Mouse (Mus musculus) WW6 (cell line): ENCODE results near the gene Itgb3bp.

Experiments
- DNase-seq: peaks from one replicate; pipeline ENCODE4 v3.0.0-alpha.2; 2013; ENCODE audit warnings: low read depth, low spot score

The Itgb3bp gene

DNA sequence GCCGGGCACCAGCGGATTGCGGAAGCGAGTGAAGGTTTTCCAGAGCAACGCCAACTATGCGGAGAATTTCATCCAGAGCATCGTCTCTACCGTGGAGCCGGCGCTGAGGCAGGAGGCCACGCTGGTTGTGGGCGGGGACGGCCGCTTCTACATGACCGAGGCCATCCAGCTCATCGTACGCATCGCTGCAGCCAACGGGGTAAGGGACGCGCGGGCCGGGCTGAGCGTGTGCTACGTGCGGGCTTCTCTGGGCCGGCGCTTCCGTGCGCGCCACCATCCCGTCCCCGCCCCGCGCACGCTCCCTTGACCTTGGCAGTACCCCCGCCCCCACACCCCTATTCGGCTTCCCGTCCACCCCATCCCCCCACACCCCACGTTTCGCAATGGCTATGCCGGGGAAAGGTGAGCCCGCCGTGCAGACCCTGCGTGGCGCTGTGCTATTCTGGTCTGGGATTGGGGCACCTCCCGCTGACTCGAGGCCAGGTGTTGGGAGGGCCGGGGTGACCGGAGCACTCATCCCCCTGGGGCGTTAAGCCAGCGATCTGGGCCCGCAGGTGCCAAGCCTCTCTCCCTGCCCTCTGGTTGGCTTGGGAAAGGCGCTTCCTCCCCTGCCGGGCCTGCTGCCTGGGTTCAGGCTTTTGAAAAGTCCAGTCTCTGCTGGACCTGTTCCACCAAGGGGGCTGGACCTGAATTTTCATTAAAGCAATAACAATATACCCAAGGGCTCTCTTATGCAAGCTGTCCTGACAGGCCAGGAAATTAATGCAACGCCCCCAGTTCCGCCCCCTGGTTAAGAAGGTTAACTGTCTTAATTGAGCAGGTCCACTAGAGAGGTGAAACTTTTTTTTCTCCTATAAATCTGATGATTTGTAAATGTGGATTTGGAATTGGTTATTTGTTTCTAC is at the start of gene Itgb3bp:
Itgb3bp (minus strand) TSS at position 201 of the 905 bp plus-strand sequence.
- DNase-seq = no peak

GRCm38 (mm10) chr4:99979326-99979725 is 49.7 kb upstream of the Itgb3bp start:
- DNase-seq = no peak

- no peak for DNase-seq
Measured at GRCm38 (mm10) chr4:99974375-99974774, 44.8 kb upstream of the Itgb3bp start.

GRCm38 (mm10) chr4:99973931-99974330 is 44.3 kb upstream of the Itgb3bp start:
- DNase-seq = no peak

- DNase-seq = no peak
Measured at GRCm38 (mm10) chr4:99972886-99973285, 43.3 kb upstream of the Itgb3bp start.

DNA sequence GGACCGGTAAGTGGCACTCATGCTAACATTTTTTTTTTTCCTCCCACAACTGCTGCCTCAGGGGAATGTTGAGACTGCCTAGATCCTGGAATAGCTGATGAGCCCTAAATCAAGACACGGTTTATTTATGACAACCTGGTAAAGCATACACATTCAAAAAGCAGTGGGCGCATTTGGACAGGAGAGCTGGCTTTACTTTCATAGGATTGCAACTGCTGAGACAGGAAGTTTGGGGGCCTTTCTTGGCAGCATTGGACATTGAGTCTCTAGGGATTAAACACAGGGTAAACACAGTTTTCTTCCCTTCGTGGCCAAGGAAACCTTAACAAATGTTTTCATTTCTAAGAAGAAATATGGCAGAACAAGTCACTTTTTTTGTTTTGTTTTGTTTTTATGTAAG is 40.5 kb upstream of the Itgb3bp start:
- no peak for DNase-seq

GRCm38 (mm10) chr4:99969328-99969727 is 39.7 kb upstream of the Itgb3bp start:
- DNase-seq = no peak

GRCm38 (mm10) chr4:99966555-99966954 is 36.9 kb upstream of the Itgb3bp start:
- no peak for DNase-seq

- no peak for DNase-seq
Measured at GRCm38 (mm10) chr4:99959308-99959707, 29.7 kb upstream of the Itgb3bp start.

GRCm38 (mm10) chr4:99958084-99958815 is 28.6 kb upstream of the Itgb3bp start:
- no peak for DNase-seq

- DNase-seq = no peak
Measured at GRCm38 (mm10) chr4:99957186-99957585, 27.6 kb upstream of the Itgb3bp start.

GRCm38 (mm10) chr4:99955396-99955795 is 25.8 kb upstream of the Itgb3bp start:
- no peak for DNase-seq

DNA sequence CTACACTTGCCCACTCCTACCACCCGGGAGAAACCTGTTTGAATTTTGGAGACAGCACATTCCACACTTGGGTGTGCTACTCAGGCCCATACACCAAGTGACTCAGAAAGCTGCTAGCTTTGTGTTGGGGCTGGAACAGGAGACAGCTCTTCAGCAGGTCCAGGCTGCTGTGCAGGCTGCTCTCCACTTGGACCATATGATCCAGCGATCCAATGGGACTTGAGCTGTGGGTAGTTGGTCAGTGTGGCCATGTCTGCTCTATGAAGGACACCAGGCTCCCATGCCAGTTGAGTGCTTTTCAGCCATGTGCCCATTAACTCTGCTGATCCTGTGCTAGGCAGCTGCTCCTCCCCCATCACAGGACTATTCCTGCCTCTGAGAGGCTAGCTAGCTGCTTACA is 24.3 kb upstream of the Itgb3bp start:
- no peak for DNase-seq

DNA sequence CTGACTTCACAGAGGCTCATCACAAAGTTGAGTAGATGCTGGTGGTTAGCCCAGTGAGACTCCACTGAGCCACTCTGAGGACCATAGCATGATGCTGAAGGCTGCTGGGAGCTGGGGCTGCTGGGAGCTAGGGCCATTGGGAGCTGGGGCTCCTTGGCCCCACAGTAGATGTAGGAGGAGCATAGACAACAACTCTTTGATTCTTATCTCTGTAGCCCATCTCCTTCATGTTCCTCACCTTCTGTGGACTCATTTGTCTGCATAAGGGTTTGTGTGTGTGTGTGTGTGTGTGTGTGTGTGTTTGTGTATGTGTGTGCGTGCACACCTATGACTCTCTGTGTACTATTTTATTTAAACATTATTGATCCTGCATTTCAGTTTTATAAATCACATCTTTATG is 18.3 kb upstream of the Itgb3bp start:
- DNase-seq = no peak

DNA sequence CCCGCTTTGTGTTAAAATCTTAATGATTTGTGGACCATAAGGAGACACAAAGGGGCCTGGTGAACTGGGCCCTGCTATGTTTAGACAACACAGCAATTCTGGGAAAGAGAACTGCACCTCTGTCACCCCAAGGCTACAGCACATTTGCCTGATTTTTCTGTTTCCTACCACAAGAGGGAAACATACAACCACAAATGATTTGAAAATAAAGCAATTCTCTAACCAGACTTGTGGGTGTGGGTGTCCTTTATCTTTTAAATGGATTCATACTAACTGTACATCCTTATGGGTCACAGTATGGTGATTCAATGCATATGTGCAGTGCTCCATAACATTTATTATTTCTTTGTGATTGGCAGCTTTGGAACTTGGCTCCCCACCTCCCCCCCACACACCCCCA is 17.6 kb upstream of the Itgb3bp start:
- no peak for DNase-seq

- DNase-seq = no peak
Measured at GRCm38 (mm10) chr4:99946516-99946915, 16.9 kb upstream of the Itgb3bp start.

- no peak for DNase-seq
Measured at GRCm38 (mm10) chr4:99945011-99945410, 15.4 kb upstream of the Itgb3bp start.

DNA sequence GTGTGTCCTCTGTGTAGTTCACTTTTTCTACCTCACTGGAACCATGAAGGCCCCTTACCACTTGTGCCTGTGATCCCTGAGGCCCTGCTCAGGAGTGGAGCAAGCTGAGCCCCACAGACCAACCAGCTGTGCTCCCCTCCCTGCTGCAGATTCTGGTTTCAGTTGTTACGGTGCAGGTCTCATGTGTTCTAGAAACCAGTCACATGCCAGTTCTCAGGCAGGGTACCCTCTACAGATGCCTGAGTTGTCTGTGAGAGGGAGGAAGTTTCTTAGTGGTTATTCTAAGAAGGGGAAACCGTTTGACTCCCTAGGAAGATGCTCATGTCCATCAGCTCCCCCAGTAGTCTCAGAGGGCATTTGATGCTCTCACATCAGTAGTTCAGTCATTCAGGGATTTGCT is 15.0 kb upstream of the Itgb3bp start:
- DNase-seq = no peak

- DNase-seq = no peak
Measured at GRCm38 (mm10) chr4:99941655-99942414, 12.2 kb upstream of the Itgb3bp start.

DNA sequence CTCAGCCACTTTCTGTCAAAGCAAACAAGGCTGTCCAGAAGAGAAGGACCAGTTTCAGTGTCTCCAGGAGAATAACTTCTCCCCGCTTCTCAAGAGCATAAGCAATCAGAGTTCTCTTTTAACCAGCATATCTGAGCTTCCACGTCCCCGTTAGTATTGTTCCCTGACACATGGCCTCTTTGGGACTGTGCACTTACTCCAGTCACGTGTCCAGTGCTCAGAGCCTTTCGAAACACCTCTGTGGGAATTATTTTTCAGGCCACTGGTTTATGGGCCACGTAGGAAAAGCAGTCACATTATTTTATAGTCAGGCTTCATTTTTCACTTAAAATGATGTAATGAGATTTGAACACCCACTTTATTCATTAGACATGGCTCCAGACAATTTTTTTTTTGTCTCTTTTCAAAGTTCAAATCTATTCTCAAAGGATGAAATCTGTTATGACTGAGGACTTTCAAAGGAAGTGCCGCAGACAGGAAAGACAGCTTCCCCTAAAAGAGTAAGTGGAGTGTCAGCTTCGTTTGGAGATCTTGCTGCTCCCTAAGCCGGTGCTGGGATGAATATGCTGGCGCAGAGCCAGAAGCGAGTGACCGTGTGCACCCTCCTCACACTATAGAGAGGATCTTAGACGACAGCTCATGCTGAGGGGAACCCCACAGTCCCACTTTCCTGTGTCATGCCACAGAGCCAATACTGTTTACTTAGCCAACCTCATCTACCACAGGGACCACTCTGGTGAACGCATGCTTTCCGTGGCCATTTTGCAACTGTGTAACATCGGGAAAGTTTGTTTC is 10.3 kb upstream of the Itgb3bp start:
- DNase-seq = no peak

- no peak for DNase-seq
Measured at GRCm38 (mm10) chr4:99936278-99936677, 6.7 kb upstream of the Itgb3bp start.
